Mouse (Mus musculus) CD8-positive naive resting alpha-beta T cell, adult 2 months (primary cell): ENCODE results near the gene Sim2.

Source experiments
- DNase-seq, 2 experiments: peaks; one replicate each; pipeline ENCODE4 v3.0.0; 2022; ENCODE audit warnings: low read depth in 2 of 2, low spot score in 2 of 2

Gene Sim2

DNA sequence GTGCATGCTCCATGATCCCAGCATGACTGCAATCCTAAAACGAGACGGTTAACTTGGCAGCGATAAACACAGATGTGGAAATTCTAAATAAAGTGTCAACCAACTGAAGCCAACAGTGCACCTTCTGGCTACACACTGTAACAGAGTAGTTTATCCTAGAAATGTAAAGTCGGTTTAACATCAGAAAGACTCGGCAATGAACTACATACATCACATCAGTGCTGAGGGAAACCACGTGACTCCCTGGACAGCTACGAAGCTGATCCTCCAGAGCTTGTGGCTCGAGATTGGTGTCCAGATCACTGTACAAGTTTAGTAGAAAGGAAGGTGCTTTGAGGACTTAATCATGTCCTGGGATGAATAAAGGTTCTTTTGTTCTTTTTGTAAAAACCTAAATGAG, 73.1 kb downstream of the Sim2 start:
- DNase-seq: no peak

DNA sequence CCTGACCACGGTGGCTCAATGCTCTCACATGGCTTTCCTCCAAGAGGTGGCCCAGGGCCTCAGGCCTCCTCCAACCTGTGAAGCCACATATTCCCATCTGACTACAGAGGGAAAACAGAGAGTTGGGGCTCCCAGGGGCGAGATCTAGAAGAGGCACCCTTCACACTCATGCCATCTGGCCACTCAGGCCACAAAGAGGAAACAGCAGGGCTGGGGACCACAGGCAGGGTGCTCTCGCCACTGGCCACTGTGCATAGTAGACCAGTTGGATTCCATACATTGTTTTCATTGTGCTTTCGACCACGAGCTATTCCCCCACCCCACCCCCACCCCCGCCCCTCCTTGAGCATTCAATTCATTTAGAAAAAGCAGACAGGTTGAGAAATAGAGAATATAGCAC, 77.3 kb downstream of the Sim2 start:
- DNase-seq: no peak

GRCm38 (mm10) chr16:94163051-94163450, 78.3 kb downstream of the Sim2 start:
- no peak for DNase-seq

DNA sequence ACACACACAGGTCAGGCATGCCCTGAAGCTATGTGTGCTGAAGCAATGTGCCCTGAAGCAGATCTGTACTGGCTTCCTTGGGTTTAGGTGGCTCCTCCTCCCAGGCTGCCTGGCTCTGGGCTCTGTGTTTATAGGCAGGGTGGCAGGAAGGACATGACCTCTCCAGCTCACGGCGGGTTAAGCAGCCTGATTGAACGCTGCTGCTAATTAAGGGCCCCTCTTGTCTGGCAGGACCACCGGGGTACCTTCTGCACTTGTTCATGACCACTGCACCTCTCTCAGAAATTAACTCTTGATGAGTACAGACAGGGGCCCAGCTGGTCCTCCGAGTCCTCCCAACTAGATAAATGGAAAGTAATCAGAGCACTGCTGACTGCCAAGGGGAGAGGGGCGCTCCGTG, 79.5 kb downstream of the Sim2 start:
- no peak for DNase-seq

GRCm38 (mm10) chr16:94164978-94165377, 80.2 kb downstream of the Sim2 start:
- no peak for DNase-seq

- no peak for DNase-seq
Observed at GRCm38 (mm10) chr16:94168655-94169545, 84.2 kb downstream of the Sim2 start.

DNA sequence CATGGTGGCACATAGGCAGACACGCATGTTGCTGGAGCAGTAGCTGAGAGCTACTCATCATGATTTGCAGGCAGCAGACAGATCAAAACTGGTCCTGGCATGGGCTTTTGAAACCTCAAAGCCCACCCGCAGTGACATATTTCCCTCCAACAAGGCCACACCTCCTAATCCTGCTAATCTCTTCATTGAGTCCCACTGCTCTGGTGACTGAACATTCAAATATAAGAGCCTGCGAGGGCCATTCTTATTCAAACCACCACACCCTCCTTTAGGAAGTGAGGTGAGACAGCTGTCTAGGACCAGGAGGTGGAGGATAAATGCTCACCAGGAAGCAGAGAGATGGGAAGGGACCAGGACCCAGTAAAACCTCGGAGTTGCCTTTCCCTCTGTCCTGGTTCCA, 85.5 kb downstream of the Sim2 start:
- DNase-seq: no peak

DNA sequence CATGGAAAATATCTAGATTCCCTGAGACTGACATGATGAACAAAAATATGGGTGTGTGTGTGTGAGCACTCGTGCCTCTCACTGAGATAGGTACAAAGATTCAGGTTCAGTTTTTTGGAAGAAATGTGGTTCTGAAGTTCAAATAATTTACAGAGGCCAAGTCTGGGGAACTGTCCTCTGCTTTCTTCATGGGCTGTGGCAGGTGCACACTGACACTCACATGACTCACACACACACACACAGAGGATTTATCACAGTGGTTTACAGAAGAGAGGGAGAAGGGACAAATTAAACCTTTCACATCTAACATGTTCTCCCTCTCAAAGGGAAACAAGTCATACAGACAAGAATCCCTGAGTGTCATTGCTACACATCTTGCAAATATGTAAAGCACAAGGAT, 88.6 kb downstream of the Sim2 start:
- no peak for DNase-seq

DNA sequence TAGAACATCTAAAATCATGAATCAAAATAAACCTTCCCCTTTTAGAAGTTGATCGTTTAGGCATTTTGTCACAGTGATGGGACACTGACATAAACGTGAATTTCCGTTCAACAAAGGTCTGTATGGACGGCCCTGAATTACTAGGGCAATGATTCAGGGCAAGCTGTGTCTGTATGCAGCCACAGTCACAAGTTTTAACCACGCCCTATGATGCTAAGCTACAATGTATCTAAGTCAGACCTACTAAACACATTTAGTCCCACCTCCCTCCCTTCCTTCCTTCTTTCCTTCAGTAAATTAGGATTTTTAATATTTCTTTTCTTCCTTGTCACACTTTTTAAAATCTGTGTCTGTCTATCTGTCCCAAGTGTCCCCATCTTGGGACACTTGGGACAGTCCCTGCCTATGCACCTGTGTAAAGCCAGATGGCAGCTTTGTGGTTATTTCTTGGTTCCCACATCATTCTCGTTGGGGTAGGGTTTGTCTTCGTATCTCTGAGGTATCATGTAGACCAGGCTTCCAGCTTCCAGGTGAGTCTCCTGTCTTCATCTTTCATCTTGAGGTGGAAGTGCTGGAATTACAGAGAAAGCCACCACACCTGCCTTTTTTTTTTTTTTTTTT, 90.7 kb downstream of the Sim2 start:
- no peak for DNase-seq
